Mouse (Mus musculus): ENCODE data around the gene Gm10491. TPM values are rescaled to one million over a fixed set of nuclear protein-coding genes. Genes with fewer than 3 reads are reported as not detected.

Gene Gm10491
- polyA plus RNA-seq (2015; fragmentation: Nextera tagmentation; extraction: Ambion mirVana): not detected in 2 replicates

GRCm38 (mm10) chrX:7907735-7908134, at the start of gene Gm10491:
Gm10491 (minus strand) TSS chrX:7907835.
- H3K36me3 ChIP-seq (ENCODE audit: insufficient read depth, low read length): 0 out of 2 replicates have a peak, but pooled peaks cover 4% of the 10 kb centered on the region
- H3K4me2 ChIP-seq (replicated peaks; ENCODE audit: low read depth, low read length): no peak within 1 kb of the TSS
- no peaks in the 10 kb centered on the region for H3K27me3 ChIP-seq (ENCODE audit: insufficient read depth, low read length)
- H3K9me3 ChIP-seq (ENCODE audit: low read length): no peaks in the 10 kb centered on the region
- 92% methylated on average over 5 of the region's 5 CpGs for WGBS
- no peak within 1 kb of the TSS for H3K27ac ChIP-seq (ENCODE audit: low read length)
- no peaks in the 10 kb centered on the region for H3K4me1 ChIP-seq (ENCODE audit: insufficient read depth, low read length)
- ATAC-seq (ENCODE audit: low FRiP score, low TSS enrichment): no peak
- H3K9ac ChIP-seq (replicated peaks; ENCODE audit: low read length): no peak within 1 kb of the TSS
- no peak within 1 kb of the TSS for H3K4me3 ChIP-seq (ENCODE audit: low read length)

DNA sequence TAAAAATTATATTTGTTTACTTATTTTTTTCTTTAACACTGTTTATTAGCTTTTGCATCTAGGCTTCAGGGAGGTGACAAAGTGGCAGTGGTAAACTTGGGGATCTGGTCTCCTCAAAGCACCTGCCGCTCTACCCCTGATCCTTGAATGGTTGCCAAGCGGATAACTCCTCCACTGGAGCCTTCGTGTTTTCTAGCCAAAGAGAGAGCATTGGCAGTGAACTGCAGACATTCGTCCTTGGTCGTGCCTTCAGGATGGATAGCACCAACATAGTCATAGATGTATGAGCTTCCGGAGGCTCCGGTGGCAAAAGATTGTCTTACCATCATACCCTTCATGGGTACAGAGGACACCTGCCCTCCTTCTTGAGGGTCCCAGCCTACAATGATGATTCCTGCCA, 42.5 kb upstream of the Gm10491 start:
- Histone ChIP-seq H3K27me3 (ENCODE audit: insufficient read depth, low read length) (no peaks in the 10 kb centered on the region), H3K4me1 (ENCODE audit: insufficient read depth, low read length) (no peaks in the 10 kb centered on the region; the same call in 1 of the 2 replicates), H3K4me3 (ENCODE audit: low read length) (no peak overlapping the region), H3K9me3 (ENCODE audit: low read length) (no peaks in the 10 kb centered on the region), H3K4me2 (replicated peaks; ENCODE audit: low read depth, low read length) (no peak overlapping the region), H3K27ac (ENCODE audit: low read length) (no peak overlapping the region), H3K9ac (replicated peaks; ENCODE audit: low read length) (no peak overlapping the region), H3K36me3 (ENCODE audit: insufficient read depth, low read length) (no peaks in the 10 kb centered on the region)
- no peak for ATAC-seq (ENCODE audit: low FRiP score, low TSS enrichment)
- 86% methylated on average over 7 of the region's 7 CpGs for WGBS

DNA sequence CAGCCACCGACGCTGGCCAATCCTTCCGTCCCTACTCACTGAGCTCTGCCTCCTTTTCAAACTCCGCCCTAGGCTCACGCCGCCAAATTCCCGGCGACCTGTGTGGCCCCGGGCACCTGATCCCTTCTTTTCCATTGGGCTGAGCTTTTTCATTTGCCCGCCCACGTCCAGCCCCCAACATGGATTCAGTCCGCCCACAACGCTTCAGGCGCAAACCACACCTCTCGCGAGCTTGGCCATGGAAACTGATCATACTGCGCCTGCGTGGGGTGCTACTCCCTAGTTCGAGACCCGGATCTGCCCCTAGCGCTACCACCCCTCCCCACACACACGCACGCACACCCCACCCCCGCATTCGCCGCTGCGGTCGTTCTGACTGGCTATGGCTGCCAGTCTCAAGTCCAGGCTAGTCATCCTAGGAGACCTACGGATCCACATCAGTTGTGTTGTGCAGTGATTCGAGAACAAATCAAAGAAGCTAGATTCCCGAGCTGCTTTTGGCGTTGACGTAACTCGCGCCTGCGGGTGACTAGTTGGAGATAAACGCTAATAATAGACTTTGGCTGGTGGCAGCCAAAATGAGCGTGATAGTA, 40.4 kb upstream of the Gm10491 start:
- H3K9ac ChIP-seq (replicated peaks; ENCODE audit: low read length): peak overlapping the region; percentile 59
- no peaks in the 10 kb centered on the region; the same call in 1 of the 2 replicates for H3K4me1 ChIP-seq (ENCODE audit: insufficient read depth, low read length)
- H3K9me3 ChIP-seq (ENCODE audit: low read length): no peaks in the 10 kb centered on the region
- peak overlapping the region; percentile 55 for H3K4me2 ChIP-seq (replicated peaks; ENCODE audit: low read depth, low read length)
- no peaks in the 10 kb centered on the region for H3K36me3 ChIP-seq (ENCODE audit: insufficient read depth, low read length)
- H3K27ac ChIP-seq (ENCODE audit: low read length): peak overlapping the region; percentile 24; the same call in 1 of the 2 replicates
- ATAC-seq (ENCODE audit: low FRiP score, low TSS enrichment): peak; percentile 99
- H3K4me3 ChIP-seq (ENCODE audit: low read length): peak overlapping the region; percentile 51
- WGBS: 20% methylated on average over 38 of the region's 38 CpGs
- H3K27me3 ChIP-seq (ENCODE audit: insufficient read depth, low read length): no peaks in the 10 kb centered on the region

DNA sequence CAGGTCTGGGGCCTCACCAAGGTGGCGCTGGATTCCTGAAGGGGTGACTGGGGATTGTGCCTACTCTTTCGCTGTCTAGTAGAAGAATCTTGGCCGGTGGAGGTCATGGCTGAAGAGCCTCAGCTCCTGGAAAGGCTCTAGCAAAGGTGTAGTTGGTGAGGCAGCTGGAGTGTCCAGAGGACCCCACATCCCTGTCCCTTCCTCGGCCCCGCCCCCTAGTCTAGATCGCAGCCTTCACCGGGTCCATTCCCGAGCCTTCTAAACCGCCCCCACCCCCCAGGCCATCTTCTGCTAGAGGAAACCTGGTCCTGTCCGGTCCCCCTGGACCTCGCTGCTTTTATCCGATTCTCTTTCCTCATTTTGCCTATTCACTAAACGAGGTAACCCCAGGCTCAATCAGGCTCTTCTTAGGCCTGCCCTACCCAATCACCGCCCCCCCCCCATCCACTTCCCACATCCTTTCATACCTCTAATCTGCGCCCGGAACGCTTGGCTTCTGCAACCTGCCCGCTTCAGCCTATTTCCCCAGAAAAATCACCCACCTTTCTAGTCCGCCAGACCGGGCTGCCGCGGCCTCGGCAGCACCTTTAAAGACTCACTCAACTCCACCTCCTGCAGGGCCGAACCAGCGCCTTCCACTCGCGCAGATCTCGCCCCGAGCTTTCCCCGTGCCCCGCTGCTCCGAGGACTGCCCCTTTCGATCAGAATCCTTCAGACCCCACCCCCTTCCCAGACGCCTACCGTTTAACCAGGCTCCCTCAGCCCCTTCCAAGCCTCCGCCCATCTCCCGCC, 39.7 kb upstream of the Gm10491 start, which contains the start of gene Hdac6:
Gene Hdac6 (minus strand): TSS at position 782 of the 792 bp plus-strand sequence.
- H3K27ac ChIP-seq (ENCODE audit: low read length): peak within 1 kb of the TSS; percentile 58

DNA sequence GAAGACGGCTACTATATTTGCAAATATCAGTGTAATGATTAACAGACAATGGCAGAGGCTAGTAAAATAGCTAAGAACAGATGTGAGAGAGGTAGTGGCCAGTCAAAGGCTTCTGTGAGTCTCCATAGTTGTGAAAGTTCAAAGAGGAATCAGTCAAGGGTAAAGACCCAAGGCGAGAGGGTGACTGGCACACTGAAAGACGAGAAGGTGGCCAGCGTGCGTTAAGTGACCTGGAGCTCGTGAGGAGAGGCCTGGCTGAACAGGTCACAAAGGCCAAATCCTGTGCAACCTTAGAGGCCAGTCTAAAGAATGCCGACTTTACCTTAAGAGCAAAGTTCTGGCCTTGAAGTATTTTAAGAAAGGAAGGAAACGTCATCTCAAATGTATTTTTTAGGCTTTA, 38.0 kb upstream of the Gm10491 start:
- 50% methylated on average over 8 of the region's 8 CpGs for WGBS

More for the DNA sequence above, 39.7 kb upstream of the Gm10491 start, which contains the start of gene Hdac6:
- no peaks in the 10 kb centered on the region for H3K9me3 ChIP-seq (ENCODE audit: low read length)
- no peaks in the 10 kb centered on the region; the same call in 1 of the 2 replicates for H3K4me1 ChIP-seq (ENCODE audit: insufficient read depth, low read length)
- H3K4me3 ChIP-seq (ENCODE audit: low read length): peak within 1 kb of the TSS; percentile 58
- H3K9ac ChIP-seq (replicated peaks; ENCODE audit: low read length): peak within 1 kb of the TSS; percentile 66
- no peaks in the 10 kb centered on the region for H3K36me3 ChIP-seq (ENCODE audit: insufficient read depth, low read length)
- H3K27me3 ChIP-seq (ENCODE audit: insufficient read depth, low read length): no peaks in the 10 kb centered on the region
- peak; percentile 52 for ATAC-seq (ENCODE audit: low FRiP score, low TSS enrichment)
- H3K4me2 ChIP-seq (replicated peaks; ENCODE audit: low read depth, low read length): peak within 1 kb of the TSS; percentile 55
- 21% methylated on average over 37 of the region's 37 CpGs for WGBS

GRCm38 (mm10) chrX:7937667-7938066, 30.0 kb upstream of the Gm10491 start:
- Histone ChIP-seq H3K4me2 (replicated peaks; ENCODE audit: low read depth, low read length) (no peak overlapping the region), H3K27ac (ENCODE audit: low read length) (no peak overlapping the region), H3K4me1 (ENCODE audit: insufficient read depth, low read length) (no peaks in the 10 kb centered on the region), H3K36me3 (ENCODE audit: insufficient read depth, low read length) (peaks cover 22% of the 10 kb centered on the region), H3K9ac (replicated peaks; ENCODE audit: low read length) (no peak overlapping the region), H3K4me3 (ENCODE audit: low read length) (no peak overlapping the region), H3K9me3 (ENCODE audit: low read length) (no peaks in the 10 kb centered on the region), H3K27me3 (ENCODE audit: insufficient read depth, low read length) (no peaks in the 10 kb centered on the region)
- 93% methylated on average over 6 of the region's 6 CpGs for WGBS
- ATAC-seq (ENCODE audit: low FRiP score, low TSS enrichment): no peak

More for the DNA sequence above, 38.0 kb upstream of the Gm10491 start:
- H3K9me3 ChIP-seq (ENCODE audit: low read length): no peaks in the 10 kb centered on the region
- no peaks in the 10 kb centered on the region for H3K27me3 ChIP-seq (ENCODE audit: insufficient read depth, low read length)
- H3K4me3 ChIP-seq (ENCODE audit: low read length): no peak overlapping the region
- H3K27ac ChIP-seq (ENCODE audit: low read length): no peak overlapping the region
- H3K9ac ChIP-seq (replicated peaks; ENCODE audit: low read length): no peak overlapping the region
- H3K4me1 ChIP-seq (ENCODE audit: insufficient read depth, low read length): no peaks in the 10 kb centered on the region; the same call in 1 of the 2 replicates
- 0 out of 2 replicates have a peak, but pooled peaks cover 2% of the 10 kb centered on the region for H3K36me3 ChIP-seq (ENCODE audit: insufficient read depth, low read length)
- no peak for ATAC-seq (ENCODE audit: low FRiP score, low TSS enrichment)
- no peak overlapping the region; the same call in 1 of the 2 replicates for H3K4me2 ChIP-seq (replicated peaks; ENCODE audit: low read depth, low read length)

GRCm38 (mm10) chrX:7936874-7937273, 29.2 kb upstream of the Gm10491 start:
- Histone ChIP-seq H3K27ac (ENCODE audit: low read length) (no peak overlapping the region), H3K9ac (replicated peaks; ENCODE audit: low read length) (no peak overlapping the region), H3K36me3 (ENCODE audit: insufficient read depth, low read length) (peaks cover 26% of the 10 kb centered on the region), H3K4me1 (ENCODE audit: insufficient read depth, low read length) (no peaks in the 10 kb centered on the region), H3K4me2 (replicated peaks; ENCODE audit: low read depth, low read length) (no peak overlapping the region), H3K9me3 (ENCODE audit: low read length) (no peaks in the 10 kb centered on the region), H3K4me3 (ENCODE audit: low read length) (no peak overlapping the region), H3K27me3 (ENCODE audit: insufficient read depth, low read length) (no peaks in the 10 kb centered on the region)
- WGBS: 37% methylated on average over 10 of the region's 11 CpGs
- no peak for ATAC-seq (ENCODE audit: low FRiP score, low TSS enrichment)

- 0 out of 2 replicates have a peak, but pooled peaks have one; percentile 31 for ATAC-seq (ENCODE audit: low FRiP score, low TSS enrichment)
- Histone ChIP-seq H3K9me3 (ENCODE audit: low read length) (no peaks in the 10 kb centered on the region), H3K4me3 (ENCODE audit: low read length) (no peak within 1 kb of the TSS), H3K27me3 (ENCODE audit: insufficient read depth, low read length) (peaks cover 38% of the 10 kb centered on the region), H3K9ac (replicated peaks; ENCODE audit: low read length) (no peak within 1 kb of the TSS), H3K27ac (ENCODE audit: low read length) (no peak within 1 kb of the TSS), H3K4me1 (ENCODE audit: insufficient read depth, low read length) (no peaks in the 10 kb centered on the region), H3K4me2 (replicated peaks; ENCODE audit: low read depth, low read length) (0 out of 2 replicates have a peak within 1 kb of the TSS, but pooled peaks have one; percentile 1), H3K36me3 (ENCODE audit: insufficient read depth, low read length) (peaks cover 15% of the 10 kb centered on the region; the same call in 1 of the 2 replicates)
- 29% methylated on average over 18 of the region's 19 CpGs for WGBS
Measured at GRCm38 (mm10) chrX:7928270-7928790, 20.7 kb upstream of the Gm10491 start, which contains the start of gene Eras. Eras (minus strand) TSS chrX:7928607.

DNA sequence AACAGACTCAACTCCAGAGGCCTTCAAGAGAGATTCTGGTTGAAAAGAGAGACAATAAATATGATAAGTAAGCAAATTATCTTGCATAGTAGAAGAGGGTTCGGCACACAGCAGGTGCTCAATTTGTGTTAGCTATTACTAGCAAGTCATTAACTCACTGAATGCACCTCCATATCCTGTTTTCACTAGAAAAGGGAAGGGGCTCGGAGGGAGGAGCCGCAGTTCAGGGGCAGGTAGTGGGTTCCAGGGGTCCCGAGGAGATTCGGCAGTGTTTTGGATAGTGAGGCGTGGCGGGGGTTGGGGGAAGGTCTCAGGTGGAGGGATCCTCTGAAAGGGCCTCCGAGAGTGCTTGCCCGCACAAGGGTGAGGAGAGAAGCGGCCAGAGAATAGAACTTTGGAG, 19.5 kb upstream of the Gm10491 start:
- H3K4me2 ChIP-seq (replicated peaks; ENCODE audit: low read depth, low read length): 0 out of 2 replicates have a peak overlapping the region, but pooled peaks have one; percentile 1
- peaks cover 49% of the 10 kb centered on the region for H3K27me3 ChIP-seq (ENCODE audit: insufficient read depth, low read length)
- no peaks in the 10 kb centered on the region for H3K9me3 ChIP-seq (ENCODE audit: low read length)
- no peak for ATAC-seq (ENCODE audit: low FRiP score, low TSS enrichment)
- H3K4me3 ChIP-seq (ENCODE audit: low read length): no peak overlapping the region
- H3K27ac ChIP-seq (ENCODE audit: low read length): no peak overlapping the region
- 27% methylated on average over 10 of the region's 10 CpGs for WGBS
- H3K4me1 ChIP-seq (ENCODE audit: insufficient read depth, low read length): no peaks in the 10 kb centered on the region
- no peak overlapping the region for H3K9ac ChIP-seq (replicated peaks; ENCODE audit: low read length)
- peaks cover 14% of the 10 kb centered on the region; the same call in 1 of the 2 replicates for H3K36me3 ChIP-seq (ENCODE audit: insufficient read depth, low read length)

All from kidney, embryonic 16.5 days (tissue).